Mouse (Mus musculus): ENCODE results near the gene Rbck1. TPM values are rescaled to one million over a fixed set of nuclear protein-coding genes. Genes with fewer than 3 reads are reported as not detected.

Gene Rbck1
- polyA plus RNA-seq, 1 experiment from 2014 or later, result 88.1 TPM

Other genes starting within 250 kb of the Rbck1 start
- 5.7 and 5.9 TPM in 2 replicates for gene Srxn1, start 227.1 kb downstream of the Rbck1 start, polyA plus RNA-seq (2015; fragmentation: Nextera tagmentation; extraction: Ambion mirVana)
- gene Tcf15, start 189.1 kb downstream of the Rbck1 start, polyA plus RNA-seq (2015; fragmentation: Nextera tagmentation; extraction: Ambion mirVana), result 4.7 and 6.1 TPM in 2 replicates
- gene Csnk2a1, start 105.8 kb downstream of the Rbck1 start, polyA plus RNA-seq (2015; fragmentation: Nextera tagmentation; extraction: Ambion mirVana), result 79.4 and 84.4 TPM in 2 replicates
- gene Tbc1d20, start 38.8 kb downstream of the Rbck1 start, polyA plus RNA-seq (2015; fragmentation: Nextera tagmentation; extraction: Ambion mirVana), result 39.2 and 39.3 TPM in 2 replicates
- gene Trib3, start 11.4 kb upstream of the Rbck1 start, polyA plus RNA-seq (2015; fragmentation: Nextera tagmentation; extraction: Ambion mirVana), result 5.0 and 5.2 TPM in 2 replicates
- 0.40 and 0.62 TPM in 2 replicates for gene Nrsn2, start 44.0 kb upstream of the Rbck1 start, polyA plus RNA-seq (2015; fragmentation: Nextera tagmentation; extraction: Ambion mirVana)
- 7.4 and 8.1 TPM in 2 replicates for gene Sox12, start 65.4 kb upstream of the Rbck1 start, polyA plus RNA-seq (2015; fragmentation: Nextera tagmentation; extraction: Ambion mirVana)
- 22.2 and 25.9 TPM in 2 replicates for gene Zcchc3, start 82.4 kb upstream of the Rbck1 start, polyA plus RNA-seq (2015; fragmentation: Nextera tagmentation; extraction: Ambion mirVana)
- gene 6820408C15Rik, start 82.9 kb upstream of the Rbck1 start, polyA plus RNA-seq (2015; fragmentation: Nextera tagmentation; extraction: Ambion mirVana), result 8.5 and 10.5 TPM in 2 replicates
- not detected in 2 replicates for gene Defb23, start 132.0 kb upstream of the Rbck1 start, polyA plus RNA-seq (2015; fragmentation: Nextera tagmentation; extraction: Ambion mirVana)
- not detected in 2 replicates for gene Defb20, start 144.4 kb upstream of the Rbck1 start, polyA plus RNA-seq (2015; fragmentation: Nextera tagmentation; extraction: Ambion mirVana)
- gene Defb22, start 157.5 kb upstream of the Rbck1 start, polyA plus RNA-seq (2015; fragmentation: Nextera tagmentation; extraction: Ambion mirVana), result not detected in 2 replicates
- not detected in 2 replicates for gene Defb26, start 179.0 kb upstream of the Rbck1 start, polyA plus RNA-seq (2015; fragmentation: Nextera tagmentation; extraction: Ambion mirVana)
- gene Defb28, start 185.6 kb upstream of the Rbck1 start, polyA plus RNA-seq (2015; fragmentation: Nextera tagmentation; extraction: Ambion mirVana), result not detected in 2 replicates
- gene Defb29, start 207.4 kb upstream of the Rbck1 start, polyA plus RNA-seq (2015; fragmentation: Nextera tagmentation; extraction: Ambion mirVana), result not detected in 2 replicates
- not detected in 2 replicates for gene Gm17416, start 236.7 kb upstream of the Rbck1 start, polyA plus RNA-seq (2015; fragmentation: Nextera tagmentation; extraction: Ambion mirVana)
- gene Defb21, start 240.1 kb upstream of the Rbck1 start, polyA plus RNA-seq (2015; fragmentation: Nextera tagmentation; extraction: Ambion mirVana), result not detected in 2 replicates
- gene Defb19, start 247.7 kb upstream of the Rbck1 start, polyA plus RNA-seq (2015; fragmentation: Nextera tagmentation; extraction: Ambion mirVana), result not detected in 2 replicates

All from lung, embryonic 16.5 days (tissue).